In the genomic region with DNA sequence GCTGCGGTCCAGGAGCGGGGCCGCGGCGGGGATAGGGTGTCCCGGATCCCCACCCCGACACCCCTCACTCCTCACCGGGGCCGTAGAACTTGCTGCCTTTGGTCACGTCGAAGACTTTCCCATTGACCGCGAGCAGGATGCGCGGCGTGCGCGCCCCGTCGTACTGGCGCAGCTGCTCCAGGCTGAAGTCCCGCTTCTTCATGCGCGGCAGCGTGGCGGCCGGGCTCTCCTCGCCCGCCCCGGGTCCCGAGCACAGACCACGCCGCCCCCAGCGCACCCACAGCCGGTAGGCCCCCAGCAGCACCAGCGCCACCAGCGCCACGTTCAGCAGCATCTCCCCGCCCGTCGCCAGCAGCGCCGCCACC, we compare ENCODE assay signal across 8 mouse cellular contexts. TPM values are rescaled to one million over a fixed set of nuclear protein-coding genes. Genes with fewer than 3 reads are reported as not detected.
A peak's percentile ranks its signal among the peaks of the same experiment; 100 is the strongest.
DNase-seq lines count a peak whose midpoint lies in the region; ATAC-seq and TF ChIP-seq lines count a peak whose summit lies in the region.

No protein-coding gene starts in this region.

- H3K27me3 ChIP-seq in C2C12 (ENCODE audit: control insufficient read depth, insufficient read depth, insufficient read length) = no peaks in the 10 kb centered on the region
- H3K27me3 ChIP-seq in limb, embryonic 14.5 days (ENCODE audit: control insufficient read depth, insufficient read depth, low read length) = no peaks in the 10 kb centered on the region
- H3K27me3 ChIP-seq in stomach, embryonic 14.5 days (ENCODE audit: control insufficient read depth, insufficient read depth, low read length) = no peaks in the 10 kb centered on the region

- ATAC-seq in frontal cortex, adult (ENCODE audit: low TSS enrichment) = peak; percentile 39
- ATAC-seq in limb, embryonic 14.5 days (ENCODE audit: low FRiP score, low read depth) = peak; percentile 42
- peak; percentile 33; the same call in 1 of the 2 replicates for ATAC-seq in stomach, embryonic 14.5 days (ENCODE audit: insufficient number of reproducible peaks, insufficient read depth, low FRiP score, low read depth)

- TF ChIP-seq CTCF in C2C12 (IDR thresholded peaks at IDR 0.05; ENCODE audit: control insufficient read depth, insufficient read depth, insufficient read length) = no peak
- TF ChIP-seq CTCF in embryonic fibroblast, embryonic 13.5 days (IDR thresholded peaks at IDR 0.05; ENCODE audit: borderline replicate concordance, insufficient read depth, low read length) = no peak

- peak overlapping the region; percentile 84 for H3K4me3 ChIP-seq in C2C12 (ENCODE audit: insufficient read depth, poor library complexity, severe bottlenecking)
- peak overlapping the region; percentile 67 for H3K4me3 ChIP-seq in embryonic fibroblast, embryonic 13.5 days (ENCODE audit: insufficient read depth, low read length)
- peak overlapping the region; percentile 91 for H3K4me3 ChIP-seq in limb, embryonic 14.5 days (replicated peaks; ENCODE audit: low read length)
- H3K4me3 ChIP-seq in stomach, embryonic 14.5 days (ENCODE audit: low read depth, low read length) = peak overlapping the region; percentile 89

- WGBS in limb, embryonic 14.5 days = 0% methylated on average over 24 of the region's 43 CpGs
- WGBS in stomach, embryonic 14.5 days = 0% methylated on average over 43 of the region's 43 CpGs

- peaks cover 47% of the 10 kb centered on the region for H3K79me3 ChIP-seq in C2C12 (ENCODE audit: low read depth)

- H3K79me2 ChIP-seq in C2C12 (ENCODE audit: control insufficient read depth, insufficient read depth) = peaks cover 59% of the 10 kb centered on the region

- H3K4me2 ChIP-seq in limb, embryonic 14.5 days (replicated peaks; ENCODE audit: low read depth, low read length, severe bottlenecking) = peak overlapping the region; percentile 72
- peak overlapping the region; percentile 87 for H3K4me2 ChIP-seq in stomach, embryonic 14.5 days (replicated peaks; ENCODE audit: low read depth, low read length)

- H3K9ac ChIP-seq in limb, embryonic 14.5 days (ENCODE audit: low read depth, low read length, severe bottlenecking) = peak overlapping the region; percentile 81
- peak overlapping the region; percentile 74 for H3K9ac ChIP-seq in stomach, embryonic 14.5 days (replicated peaks; ENCODE audit: low read depth, low read length)

- peaks cover 11% of the 10 kb centered on the region for H3K36me3 ChIP-seq in C2C12 (ENCODE audit: control insufficient read depth, insufficient read depth)
- no peaks in the 10 kb centered on the region for H3K36me3 ChIP-seq in limb, embryonic 14.5 days (ENCODE audit: control insufficient read depth, insufficient read depth, low read length)
- H3K36me3 ChIP-seq in stomach, embryonic 14.5 days (ENCODE audit: control insufficient read depth, insufficient read depth, low read length) = no peaks in the 10 kb centered on the region

- no peaks in the 10 kb centered on the region for H3K9me3 ChIP-seq in limb, embryonic 14.5 days (ENCODE audit: control insufficient read depth, low read length)
- no peaks in the 10 kb centered on the region for H3K9me3 ChIP-seq in stomach, embryonic 14.5 days (ENCODE audit: control insufficient read depth, low read depth, low read length)

- no peak for TF ChIP-seq POLR2A in embryonic fibroblast, embryonic 13.5 days (IDR thresholded peaks at IDR 0.05; ENCODE audit: low read depth, low read length)
- TF ChIP-seq POLR2A in limb, embryonic 14.5 days (IDR thresholded peaks at IDR 0.05; ENCODE audit: borderline replicate concordance, extremely low read depth, insufficient read depth, insufficient read length) = no peak

- peak overlapping the region; percentile 95 for H3ac ChIP-seq in C2C12 (ENCODE audit: control insufficient read depth, insufficient read length, low read depth)

- H3K27ac ChIP-seq in embryonic fibroblast, embryonic 13.5 days (ENCODE audit: insufficient read depth, low read length) = peak overlapping the region; percentile 38
- peak overlapping the region; percentile 77 for H3K27ac ChIP-seq in limb, embryonic 14.5 days (replicated peaks; ENCODE audit: low read depth, low read length)
- H3K27ac ChIP-seq in stomach, embryonic 14.5 days (ENCODE audit: low read length) = peak overlapping the region; percentile 68; the same call in 1 of the 2 replicates

- H3K4me1 ChIP-seq in embryonic fibroblast, embryonic 13.5 days (ENCODE audit: control insufficient read depth, insufficient read depth, low read length) = peaks cover 3% of the 10 kb centered on the region; the same call in 1 of the 2 replicates
- peaks cover 13% of the 10 kb centered on the region for H3K4me1 ChIP-seq in limb, embryonic 14.5 days (ENCODE audit: control insufficient read depth, insufficient read depth, low read length)
- peaks cover 10% of the 10 kb centered on the region; the same call in 1 of the 2 replicates for H3K4me1 ChIP-seq in stomach, embryonic 14.5 days (ENCODE audit: control insufficient read depth, insufficient read depth, low read length)

- no peak for DNase-seq in frontal cortex, postnatal 14 days (ENCODE audit: low spot score in 2 of 2)
- no peak for DNase-seq in limb, embryonic 14.5 days (ENCODE audit: low spot score)
- no peak for DNase-seq in right cerebral cortex, adult 2 months (ENCODE audit: low spot score in 2 of 2)
- no peak for DNase-seq in cerebellum, adult 9-11 months

TF ChIP-seq in C2C12, 6 proteins besides CTCF, POLR2A, EP300 and RAD21:
- no peak for TF ChIP-seq FOSL1 (IDR thresholded peaks at IDR 0.05; ENCODE audit: insufficient read depth, low read length, poor library complexity, severe bottlenecking)
- no peak for TF ChIP-seq USF1 (IDR thresholded peaks at IDR 0.05; ENCODE audit: low read depth)
- no peak for TF ChIP-seq MYOD1 (IDR thresholded peaks at IDR 0.05; ENCODE audit: control insufficient read depth, insufficient read length, low read depth)
- no peak for TF ChIP-seq MYOG (IDR thresholded peaks at IDR 0.05; ENCODE audit: control insufficient read depth, extremely low read depth, insufficient read length)
- TF ChIP-seq MAX (IDR thresholded peaks at IDR 0.05) = no peak
- no peak for TF ChIP-seq CEBPB (IDR thresholded peaks at IDR 0.05; ENCODE audit: low read depth)

RNA-seq across cellular contexts. Expression of a gene that starts 0.3 kb away (rescaled TPM):
- polyA plus RNA-seq in C2C12 (2012; fragmentation: generic; extraction: Trizol) = 39.8 TPM
- 91.4 and 93.5 TPM in 2 replicates for polyA plus RNA-seq in embryonic fibroblast, embryonic 13.5 days (2011; ENCODE audit: insufficient read length, low read depth, missing spikeins)
- polyA plus RNA-seq in limb, embryonic 14.5 days (2012; rRNA removed) = 30.9 and 41.9 TPM in 2 replicates
- polyA plus RNA-seq in limb, embryonic 14.5 days (2014; fragmentation: Nextera tagmentation; extraction: Ambion mirVana) = 34.2 and 34.3 TPM in 2 replicates
- polyA plus RNA-seq in stomach, embryonic 14.5 days (2014; fragmentation: Nextera tagmentation; extraction: Ambion mirVana) = 29.5 and 32.4 TPM in 2 replicates
